Mouse (Mus musculus): ENCODE measurements around the gene Gtpbp1.

DNA sequence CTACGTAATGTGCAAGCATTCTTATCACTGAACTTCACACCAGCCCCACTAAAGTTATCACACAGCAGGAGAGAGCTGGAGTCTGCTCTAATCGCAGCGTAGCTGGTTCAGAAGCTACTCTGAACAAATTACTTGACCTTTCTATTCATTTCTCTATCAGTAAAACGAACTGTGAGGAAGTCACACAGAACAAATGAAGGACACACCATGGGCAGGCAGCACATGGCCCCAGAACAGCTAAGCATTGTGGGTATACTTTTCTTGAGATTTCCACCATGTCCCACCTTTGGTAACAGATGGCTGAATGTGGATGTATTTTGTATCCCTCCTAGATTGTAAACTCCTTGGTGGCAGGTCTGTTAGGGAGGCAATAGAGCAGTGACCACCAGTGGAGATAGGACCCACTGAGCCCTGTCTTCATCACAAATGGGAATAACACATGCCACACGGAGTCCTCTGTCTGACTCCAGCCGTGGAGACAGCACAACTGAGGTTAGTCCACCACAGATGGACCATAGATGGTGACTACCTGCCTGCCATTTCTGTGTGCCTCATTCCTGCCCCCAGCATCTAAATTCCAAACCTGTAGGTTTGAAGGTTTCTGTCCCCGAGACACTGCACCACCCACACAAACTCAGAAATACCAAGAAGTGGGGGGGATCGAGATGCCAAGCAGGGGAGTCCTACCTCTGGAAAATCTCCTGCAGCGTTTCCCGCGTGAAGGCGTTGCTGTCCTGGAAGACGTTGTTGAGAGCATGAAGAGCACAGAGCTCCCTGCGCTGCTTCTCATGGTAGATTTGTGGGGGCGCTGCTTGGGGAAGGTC is 4.4 kb upstream of the Gtpbp1 start:
- peak; percentile 41; the same call in 1 of the 2 replicates for TF ChIP-seq GATA1 (IDR thresholded peaks at IDR 0.05; ENCODE audit: low read length)
- TF ChIP-seq TAL1 (IDR thresholded peaks at IDR 0.05; ENCODE audit: low read length) = peak; percentile 51; the same call in 2 of the 3 replicates

All from erythroblast, embryonic 14.5 days (primary cell).